Mouse (Mus musculus) mouse embryonic stem cell (cell line): ENCODE measurements around the gene Timm29.

Source experiments
- in situ Hi-C, 2 experiments: fragments of 300-500 bp; cut with MboI; formaldehyde crosslinking; loops; 1 replicate in 1 of 2; 3 replicates in 1 of 2; pipeline ENCODE4 v1.14.3; 2019 to 2020; ENCODE audit warnings: low sequenced_read_pairs in 2 of 2, low pct_unique_long_range_greater_than_20kb in 1 of 2, mixed read lengths in 1 of 2; ENCODE audit not compliant: unreplicated experiment in 1 of 2

Timm29 gene

GRCm38 (mm10) chr9:21605865-21606264 lies 13.3 kb downstream of the Timm29 start:
- in situ Hi-C loops: no loop called here

GRCm38 (mm10) chr9:21606648-21607047 lies 14.1 kb downstream of the Timm29 start:
- in situ Hi-C loops: no loop called here

GRCm38 (mm10) chr9:21609861-21610260 lies 17.3 kb downstream of the Timm29 start:
- in situ Hi-C loops: no loop called here

GRCm38 (mm10) chr9:21614864-21615616 lies 22.5 kb downstream of the Timm29 start:
- in situ Hi-C loops: no loop called here

GRCm38 (mm10) chr9:21615617-21616231 lies 23.2 kb downstream of the Timm29 start, which contains the start of gene Smarca4:
TSS of gene Smarca4 (plus strand) at chr9:21616169.
- in situ Hi-C loops: no loop called here

GRCm38 (mm10) chr9:21616232-21616781 lies 23.8 kb downstream of the Timm29 start:
- in situ Hi-C loops: no loop called here

GRCm38 (mm10) chr9:21617066-21617465 lies 24.5 kb downstream of the Timm29 start:
- in situ Hi-C loops: no loop called here

GRCm38 (mm10) chr9:21620229-21620628 lies 27.7 kb downstream of the Timm29 start:
- in situ Hi-C loops: no loop called here

- in situ Hi-C loops: no loop called here
These were observed 30.2 kb downstream of the Timm29 start for GRCm38 (mm10) chr9:21622676-21623075.

GRCm38 (mm10) chr9:21625342-21626339 lies 33.1 kb downstream of the Timm29 start:
- in situ Hi-C loops: no loop called here

- in situ Hi-C loops: no loop called here
These were observed 34.0 kb downstream of the Timm29 start for GRCm38 (mm10) chr9:21626571-21626970.

GRCm38 (mm10) chr9:21627145-21627795 lies 34.7 kb downstream of the Timm29 start:
- in situ Hi-C loops: no loop called here

- in situ Hi-C loops: no loop called here
These were observed 38.2 kb downstream of the Timm29 start for GRCm38 (mm10) chr9:21630673-21631072.

- in situ Hi-C loops: no loop called here
These were observed 40.6 kb downstream of the Timm29 start for GRCm38 (mm10) chr9:21633106-21633505.

GRCm38 (mm10) chr9:21635639-21636038 lies 43.1 kb downstream of the Timm29 start:
- in situ Hi-C loops: loop anchor here in 1 of 2 experiments (5.0 kb wide), 1 partner anchor 47 kb away; no protein-coding TSS in a partner anchor

GRCm38 (mm10) chr9:21639031-21639430 lies 46.5 kb downstream of the Timm29 start:
- in situ Hi-C loops: loop anchor here in 1 of 2 experiments (5.0 kb wide), 1 partner anchor 43 kb away; no protein-coding TSS in a partner anchor
